Mouse (Mus musculus) effector memory CD4-positive, alpha-beta T cell, adult 5 months (primary cell): ENCODE measurements around the gene Uchl4. TPM values are rescaled to one million over a fixed set of nuclear protein-coding genes. Genes with fewer than 3 reads are reported as not detected.

Experiments
- polyA plus RNA-seq: library from polyadenylated mRNA; unstranded; fragments of 100-300 nt; shearing (Covaris generic); gene quantifications from one replicate; pipeline ENCODE4 v1.2.1, GENCODE M21; 2017

The Uchl4 gene
- polyA plus RNA-seq: 9.5 TPM

DNA sequence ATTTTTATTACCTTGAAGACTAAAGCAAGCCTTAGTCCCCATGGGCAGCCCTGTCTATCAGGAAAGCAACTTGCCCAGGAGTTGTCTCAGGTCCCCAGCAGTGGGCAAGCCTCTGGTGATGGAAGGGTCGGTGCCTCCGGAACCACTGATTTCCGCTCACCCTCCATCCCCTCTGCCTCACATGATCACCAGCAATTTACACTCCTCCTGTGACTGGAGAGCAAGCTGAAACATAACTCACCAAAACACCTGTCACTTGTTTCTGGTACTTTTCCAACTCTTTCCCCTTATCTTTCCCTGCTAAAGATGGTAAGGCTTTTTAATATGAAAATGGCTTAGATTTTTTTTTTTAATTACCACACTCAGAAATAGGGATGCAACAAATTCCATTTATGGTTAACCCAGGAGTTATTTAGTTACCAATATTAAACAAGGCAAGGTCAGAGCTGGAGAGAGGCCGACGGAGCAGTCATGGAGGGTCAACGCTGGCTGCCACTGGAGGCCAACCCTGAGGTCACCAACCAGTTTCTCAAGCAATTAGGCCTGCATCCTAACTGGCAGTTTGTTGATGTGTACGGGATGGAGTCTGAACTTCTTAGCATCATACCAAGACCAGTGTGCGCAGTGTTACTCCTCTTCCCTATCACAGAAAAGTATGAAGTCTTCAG lies at the start of gene Uchl4:
Gene Uchl4, plus strand, starts transcription at position 434 of the 668 bp plus-strand sequence.

DNA sequence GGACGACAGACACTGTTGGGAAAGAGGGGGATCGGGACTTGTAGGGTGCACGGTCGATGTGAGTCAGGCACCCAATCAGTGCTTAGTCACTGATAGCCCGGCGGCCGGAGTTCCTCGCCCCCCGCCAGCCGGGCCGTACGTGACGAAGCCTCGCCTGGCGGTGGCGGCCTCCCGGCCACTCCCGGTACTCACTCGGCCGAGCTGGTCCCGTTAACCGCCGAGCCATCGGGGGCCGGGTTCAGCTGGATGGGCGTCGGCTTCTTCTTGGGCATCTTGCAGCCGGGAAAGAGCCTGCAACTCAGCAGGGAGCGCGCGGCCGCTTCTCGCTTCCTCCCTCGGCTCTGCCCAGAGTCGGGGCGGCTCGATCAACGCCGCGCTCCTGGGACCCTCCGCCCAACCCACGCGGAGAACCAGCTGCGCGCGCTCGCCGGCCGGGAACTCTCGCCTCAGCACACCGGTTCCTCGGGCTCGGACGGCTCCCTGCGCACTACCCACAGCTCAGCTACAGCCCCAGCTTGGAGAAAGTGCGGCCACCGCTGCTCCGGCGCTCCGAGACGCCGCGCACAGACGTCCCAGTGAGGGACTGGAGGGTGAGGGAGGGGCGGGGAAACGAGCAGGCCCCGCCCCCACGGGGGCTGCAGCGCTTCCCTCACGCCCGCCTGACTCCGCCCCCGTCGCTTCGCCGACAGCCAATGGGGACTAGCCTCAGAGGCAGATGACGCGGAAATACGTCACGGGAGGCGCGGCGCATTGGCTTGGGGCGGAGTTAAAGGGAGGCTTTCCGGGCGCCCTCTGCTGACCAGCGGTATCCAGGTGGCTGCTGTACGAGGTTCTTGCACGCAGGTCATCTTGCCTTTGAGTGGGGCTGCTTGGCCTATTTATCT lies 18.3 kb downstream of the Uchl4 start, which contains the start of gene Map2k1:
Gene Map2k1, minus strand, starts transcription at position 611 of the 884 bp plus-strand sequence.

DNA sequence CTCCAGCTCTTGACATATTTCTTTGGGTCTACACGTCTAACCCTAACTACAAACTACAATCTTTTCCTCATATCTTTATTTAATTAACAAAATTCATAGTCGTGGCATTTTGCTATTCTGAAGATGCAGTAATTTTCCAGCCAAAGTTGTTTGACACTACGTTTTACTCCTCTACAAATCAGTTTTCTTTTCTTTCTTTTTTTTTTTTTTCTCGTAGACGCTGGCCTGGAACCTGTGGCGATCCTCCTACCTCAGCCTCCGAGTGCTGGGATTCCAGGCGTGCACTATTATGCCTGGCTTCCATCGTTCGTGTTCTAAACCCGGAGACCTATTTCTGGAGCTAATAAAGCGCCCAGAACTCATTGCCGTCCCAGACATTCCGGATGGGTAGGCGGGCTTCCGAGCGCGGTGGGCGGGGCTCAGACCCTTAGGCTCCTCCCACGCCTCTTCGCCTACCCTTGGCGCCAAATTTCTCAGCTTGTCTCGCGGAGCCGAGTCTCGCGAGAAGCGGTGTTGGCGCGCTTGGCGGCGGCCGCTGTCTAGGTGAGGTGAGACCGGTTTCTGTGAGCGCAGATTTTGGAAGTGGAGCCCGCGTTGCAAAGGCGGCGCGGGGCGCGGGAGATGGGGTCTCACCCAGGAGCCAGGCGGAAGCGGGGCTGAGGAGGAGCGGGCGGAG lies 46.2 kb downstream of the Uchl4 start, which contains the start of gene Tipin:
Gene Tipin, plus strand, starts transcription at position 477 of the 676 bp plus-strand sequence.

Other genes with a start within 250 kb of the Uchl4 start
- gene Smad6, start 213.1 kb upstream of the Uchl4 start, polyA plus RNA-seq: not detected
- not detected for gene Lctl, start 118.1 kb upstream of the Uchl4 start, polyA plus RNA-seq
- 3.1 TPM for gene Zwilch, start 62.1 kb upstream of the Uchl4 start, polyA plus RNA-seq
- 1,720 TPM for gene Rpl4, start 61.8 kb upstream of the Uchl4 start, polyA plus RNA-seq
- gene Snapc5, start 55.9 kb upstream of the Uchl4 start, polyA plus RNA-seq: 32.1 TPM
- gene Map2k1, start 18.4 kb downstream of the Uchl4 start, polyA plus RNA-seq: 77.4 TPM
- gene Tipin, start 46.4 kb downstream of the Uchl4 start, polyA plus RNA-seq: 26.2 TPM
- gene Dis3l, start 106.1 kb downstream of the Uchl4 start, polyA plus RNA-seq: 15.9 TPM
- gene Megf11, start 150.4 kb downstream of the Uchl4 start, polyA plus RNA-seq: 0.30 TPM